Mouse (Mus musculus): Measurements from ENCODE around the gene BC037034. TPM values are rescaled to one million over a fixed set of nuclear protein-coding genes. Genes with fewer than 3 reads are reported as not detected.

The BC037034 gene
- polyA plus RNA-seq, 1 experiment = 6.7 TPM

DNA sequence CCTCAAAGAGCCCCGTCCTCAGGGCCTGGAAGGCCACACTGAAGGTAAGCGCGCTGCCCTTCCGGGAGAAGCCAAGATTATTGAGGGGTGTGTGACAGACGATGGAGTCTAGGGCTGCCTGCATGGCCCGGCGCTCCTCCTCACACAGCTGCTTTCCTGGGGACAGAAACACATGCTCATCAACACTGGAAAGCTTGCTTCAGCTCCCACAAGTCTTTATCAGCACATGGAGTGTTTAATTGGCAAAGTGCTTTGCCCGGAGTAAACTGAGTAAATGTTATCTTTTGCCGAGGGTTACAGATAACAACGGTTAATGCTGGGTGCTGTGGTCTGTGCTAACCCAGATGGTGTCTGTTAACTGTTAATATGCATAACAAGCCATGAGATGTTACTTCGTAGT, 3.0 kb downstream of the BC037034 start:
- Histone ChIP-seq H3K4me2 (ENCODE audit: low read depth) (no peak overlapping the region), H3K36me3 (ENCODE audit: control insufficient read depth, insufficient read depth) (no peaks in the 10 kb centered on the region)
- TF ChIP-seq TCF12 (IDR thresholded peaks at IDR 0.05; ENCODE audit: insufficient read depth, poor library complexity, severe bottlenecking) (no peak), USF1 (IDR thresholded peaks at IDR 0.05; ENCODE audit: low read depth) (no peak), TCF3 (IDR thresholded peaks at IDR 0.05; ENCODE audit: insufficient read length, low read depth) (no peak)

DNA sequence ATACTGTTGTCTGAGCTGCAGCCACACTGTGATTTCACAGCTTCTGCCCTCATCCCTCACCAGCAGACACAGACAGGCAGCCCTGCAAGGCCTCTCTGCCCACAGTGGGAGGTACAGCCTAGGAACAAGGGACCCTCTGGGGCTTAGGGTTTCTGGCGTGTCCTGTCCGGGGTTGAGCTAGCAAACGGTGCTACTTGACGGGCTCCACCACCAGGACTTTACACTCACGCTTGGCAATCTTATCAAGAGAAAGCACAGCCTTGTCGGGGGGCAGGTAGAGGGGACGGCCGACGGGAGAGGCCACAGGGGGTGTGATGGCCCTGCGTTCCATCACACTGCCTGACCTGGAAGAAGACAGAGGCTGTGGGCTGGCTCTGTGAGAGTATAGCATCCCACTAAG, 3.8 kb downstream of the BC037034 start:
- Histone ChIP-seq H3K4me2 (ENCODE audit: low read depth) (no peak overlapping the region), H3K79me2 (ENCODE audit: control insufficient read depth, insufficient read depth) (peaks cover 8% of the 10 kb centered on the region)
- no peak for TF ChIP-seq MYOG (IDR thresholded peaks at IDR 0.05; ENCODE audit: control insufficient read depth in 1 of 3, insufficient read depth in 1 of 3, insufficient read length in 2 of 3, low read depth in 2 of 3)
- TF ChIP-seq CEBPB (IDR thresholded peaks at IDR 0.05; ENCODE audit: insufficient read depth, poor library complexity, severe bottlenecking) = no peak
- no peak for TF ChIP-seq USF1 (IDR thresholded peaks at IDR 0.05; ENCODE audit: low read depth)
- no peak for TF ChIP-seq SRF (IDR thresholded peaks at IDR 0.05; ENCODE audit: control insufficient read depth, insufficient read length, low read depth)
- TF ChIP-seq TCF3 (IDR thresholded peaks at IDR 0.05; ENCODE audit: insufficient read length, low read depth) = no peak
- TF ChIP-seq POLR2A (IDR thresholded peaks at IDR 0.05; ENCODE audit: insufficient read length, low read depth) = no peak
- TF ChIP-seq MAX (IDR thresholded peaks at IDR 0.05; ENCODE audit: low read depth) = no peak
- TF ChIP-seq MYOD1 (IDR thresholded peaks at IDR 0.05; ENCODE audit: control insufficient read depth in 1 of 3, insufficient read length in 2 of 3, low read depth in 2 of 3) = no peak
- TF ChIP-seq POLR2AphosphoS2 (IDR thresholded peaks at IDR 0.05; ENCODE audit: insufficient read length, low read depth) = no peak
- no peak for TF ChIP-seq E2F4 (IDR thresholded peaks at IDR 0.05; ENCODE audit: insufficient read depth)
- TF ChIP-seq TCF12 (IDR thresholded peaks at IDR 0.05; ENCODE audit: insufficient read depth, poor library complexity, severe bottlenecking) = no peak
- no peak for TF ChIP-seq REST (IDR thresholded peaks at IDR 0.05; ENCODE audit: insufficient read depth, insufficient read length)

More for the DNA sequence above, 3.0 kb downstream of the BC037034 start:
- Histone ChIP-seq H3ac (ENCODE audit: control insufficient read depth, insufficient read length) (no peak overlapping the region), H3K79me2 (ENCODE audit: control insufficient read depth, insufficient read depth) (peaks cover 8% of the 10 kb centered on the region), H3K27me3 (ENCODE audit: control insufficient read depth, insufficient read depth, insufficient read length) (no peaks in the 10 kb centered on the region), H3K4me3 (no peak overlapping the region)

DNA sequence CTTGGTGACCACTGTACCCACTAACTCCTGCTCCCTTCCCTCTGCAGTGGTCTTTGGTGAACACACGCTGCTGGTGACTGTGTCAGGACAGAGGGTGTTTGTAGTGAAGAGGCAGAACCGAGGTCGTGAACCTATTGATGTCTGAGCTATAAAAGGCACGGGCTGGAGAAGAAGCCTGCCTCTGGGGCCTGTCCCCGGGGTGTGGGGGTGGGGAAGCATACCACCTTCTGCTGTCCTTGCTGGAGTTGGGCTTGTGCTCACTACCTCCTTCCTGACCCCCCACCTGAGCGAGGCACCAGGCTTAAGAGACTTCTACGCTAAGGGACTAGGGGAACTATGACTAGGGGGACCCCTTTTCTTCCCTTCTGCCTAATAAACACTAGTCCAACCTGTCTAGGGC, 4.8 kb downstream of the BC037034 start:
- Histone ChIP-seq H3K36me3 (ENCODE audit: control insufficient read depth, insufficient read depth) (no peaks in the 10 kb centered on the region), H3K4me2 (ENCODE audit: low read depth) (no peak overlapping the region), H3K4me3 (no peak overlapping the region), H3K79me2 (ENCODE audit: control insufficient read depth, insufficient read depth) (peaks cover 1% of the 10 kb centered on the region), H3ac (ENCODE audit: control insufficient read depth, insufficient read length) (no peak overlapping the region), H3K27me3 (ENCODE audit: control insufficient read depth, insufficient read depth, insufficient read length) (no peaks in the 10 kb centered on the region)
- TF ChIP-seq POLR2AphosphoS2 (IDR thresholded peaks at IDR 0.05; ENCODE audit: insufficient read length, low read depth) (no peak), MYOG (IDR thresholded peaks at IDR 0.05; ENCODE audit: control insufficient read depth in 1 of 3, insufficient read depth in 1 of 3, insufficient read length in 2 of 3, low read depth in 2 of 3) (no peak), TCF3 (IDR thresholded peaks at IDR 0.05; ENCODE audit: insufficient read length, low read depth) (no peak)

More for the DNA sequence above, 3.8 kb downstream of the BC037034 start:
- Histone ChIP-seq H3ac (ENCODE audit: control insufficient read depth, insufficient read length) (no peak overlapping the region), H3K4me3 (no peak overlapping the region), H3K36me3 (ENCODE audit: control insufficient read depth, insufficient read depth) (no peaks in the 10 kb centered on the region), H3K27me3 (ENCODE audit: control insufficient read depth, insufficient read depth, insufficient read length) (no peaks in the 10 kb centered on the region)

DNA sequence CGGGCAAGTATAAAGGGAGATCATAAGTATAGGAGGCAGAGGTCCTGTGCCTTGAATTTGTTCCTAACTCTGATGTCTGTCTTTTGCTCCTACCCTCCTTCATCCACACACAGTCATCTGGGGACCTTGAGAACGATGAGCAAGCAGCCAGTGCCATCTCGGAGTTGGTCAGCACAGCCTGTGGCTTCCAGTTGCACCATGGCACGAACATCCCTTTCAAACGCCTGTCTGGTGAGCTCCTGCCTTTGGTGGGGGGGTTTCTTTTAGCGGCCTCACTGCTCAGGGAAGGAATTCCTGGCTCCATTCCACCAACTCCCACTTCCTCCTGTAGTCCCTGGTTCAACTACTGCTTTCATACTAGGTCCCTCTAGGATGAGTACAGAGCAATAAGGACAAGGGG, 5.3 kb downstream of the BC037034 start:
- TF ChIP-seq MAX (IDR thresholded peaks at IDR 0.05; ENCODE audit: low read depth) (no peak), TCF12 (IDR thresholded peaks at IDR 0.05; ENCODE audit: insufficient read depth, poor library complexity, severe bottlenecking) (no peak), POLR2A (IDR thresholded peaks at IDR 0.05; ENCODE audit: insufficient read length, low read depth) (no peak), E2F4 (IDR thresholded peaks at IDR 0.05; ENCODE audit: insufficient read depth) (no peak), USF1 (IDR thresholded peaks at IDR 0.05; ENCODE audit: low read depth) (no peak), MYOG (IDR thresholded peaks at IDR 0.05; ENCODE audit: control insufficient read depth in 1 of 3, insufficient read depth in 1 of 3, insufficient read length in 2 of 3, low read depth in 2 of 3) (no peak), MYOD1 (IDR thresholded peaks at IDR 0.05; ENCODE audit: control insufficient read depth in 1 of 3, insufficient read length in 2 of 3, low read depth in 2 of 3) (no peak), TCF3 (IDR thresholded peaks at IDR 0.05; ENCODE audit: insufficient read length, low read depth) (no peak)
- no peaks in the 10 kb centered on the region for H3K36me3 ChIP-seq (ENCODE audit: control insufficient read depth, insufficient read depth)
- no peaks in the 10 kb centered on the region for H3K27me3 ChIP-seq (ENCODE audit: control insufficient read depth, insufficient read depth, insufficient read length)
- no peak overlapping the region for H3ac ChIP-seq (ENCODE audit: control insufficient read depth, insufficient read length)
- no peak overlapping the region for H3K4me2 ChIP-seq (ENCODE audit: low read depth)
- no peaks in the 10 kb centered on the region for H3K79me2 ChIP-seq (ENCODE audit: control insufficient read depth, insufficient read depth)
- no peak overlapping the region for H3K4me3 ChIP-seq

DNA sequence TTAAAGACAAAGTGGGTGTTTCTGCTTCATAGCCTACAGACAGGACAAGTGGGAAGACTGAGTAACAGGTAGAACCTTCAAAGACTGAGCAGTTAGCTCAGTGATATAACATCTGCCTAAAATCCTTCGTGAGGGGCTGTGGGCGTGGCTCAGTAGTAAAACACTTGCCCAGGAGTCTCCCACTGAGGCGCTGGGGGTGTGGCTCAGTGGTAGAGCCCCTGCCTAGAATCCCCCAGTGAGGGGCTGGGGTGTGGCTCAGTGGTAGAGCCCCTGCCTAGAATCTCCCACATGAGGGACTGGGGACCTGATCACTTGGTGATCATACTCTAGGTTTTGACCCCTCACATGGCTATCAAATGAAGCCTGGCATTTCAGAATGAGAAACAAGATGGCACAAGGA, 5.8 kb downstream of the BC037034 start:
- Histone ChIP-seq H3K4me3 (no peak overlapping the region), H3K36me3 (ENCODE audit: control insufficient read depth, insufficient read depth) (no peaks in the 10 kb centered on the region), H3K79me2 (ENCODE audit: control insufficient read depth, insufficient read depth) (no peaks in the 10 kb centered on the region), H3ac (ENCODE audit: control insufficient read depth, insufficient read length) (no peak overlapping the region), H3K4me2 (ENCODE audit: low read depth) (no peak overlapping the region), H3K27me3 (ENCODE audit: control insufficient read depth, insufficient read depth, insufficient read length) (no peaks in the 10 kb centered on the region)
- TF ChIP-seq POLR2A (IDR thresholded peaks at IDR 0.05; ENCODE audit: insufficient read length, low read depth) (no peak), REST (IDR thresholded peaks at IDR 0.05; ENCODE audit: insufficient read depth, insufficient read length) (no peak), MYOD1 (IDR thresholded peaks at IDR 0.05; ENCODE audit: control insufficient read depth in 1 of 3, insufficient read length in 2 of 3, low read depth in 2 of 3) (no peak), POLR2AphosphoS2 (IDR thresholded peaks at IDR 0.05; ENCODE audit: insufficient read length, low read depth) (no peak), CEBPB (IDR thresholded peaks at IDR 0.05; ENCODE audit: insufficient read depth, poor library complexity, severe bottlenecking) (no peak), MYOG (IDR thresholded peaks at IDR 0.05; ENCODE audit: control insufficient read depth in 1 of 3, insufficient read depth in 1 of 3, insufficient read length in 2 of 3, low read depth in 2 of 3) (no peak), TCF12 (IDR thresholded peaks at IDR 0.05; ENCODE audit: insufficient read depth, poor library complexity, severe bottlenecking) (no peak), USF1 (IDR thresholded peaks at IDR 0.05; ENCODE audit: low read depth) (no peak), SRF (IDR thresholded peaks at IDR 0.05; ENCODE audit: control insufficient read depth, insufficient read length, low read depth) (no peak), MAX (IDR thresholded peaks at IDR 0.05; ENCODE audit: low read depth) (no peak), E2F4 (IDR thresholded peaks at IDR 0.05; ENCODE audit: insufficient read depth) (no peak), TCF3 (IDR thresholded peaks at IDR 0.05; ENCODE audit: insufficient read length, low read depth) (no peak)
